ENCODE assay signal across 28 mouse cellular contexts in genomic region chr11:61740500-61740899, GRCm38 (mm10). TPM values are rescaled to one million over a fixed set of nuclear protein-coding genes. Genes with fewer than 3 reads are reported as not detected.
DNase-seq lines count a peak whose midpoint lies in the region; ATAC-seq and TF ChIP-seq lines count a peak whose summit lies in the region.
"Had no signal": no experiment of that assay in that cellular context is flagged by ENCODE, and none has a peak within 500 bp of the region (broad histone marks: within the 10 kb centered on the region; RNA-seq: fewer than 3 reads in every experiment).

No protein-coding gene starts in this region.

- no peak overlapping the region for H3K4me2 ChIP-seq in intestine, postnatal 0 days (replicated peaks; ENCODE audit: low read depth)
- H3K4me2 ChIP-seq in intestine, embryonic 15.5 days (replicated peaks): no peak overlapping the region
- no peak overlapping the region for H3K4me2 ChIP-seq in lung, postnatal 0 days (replicated peaks; ENCODE audit: low read depth, low read length)
- H3K4me2 ChIP-seq in forebrain, embryonic 12.5 days: no peak overlapping the region
- H3K4me2 ChIP-seq: embryonic facial prominence, embryonic 12.5 days; kidney, embryonic 15.5 days; limb, embryonic 12.5 days; liver, embryonic 13.5 days; lung, embryonic 15.5 days had no signal

- no peak for ATAC-seq in intestine, postnatal 0 days
- no peak for ATAC-seq in intestine, embryonic 15.5 days
- ATAC-seq in lung, postnatal 0 days: no peak
- no peak for ATAC-seq in forebrain, embryonic 12.5 days (ENCODE audit: low FRiP score)
- ATAC-seq: activated CD4-positive, CD25-positive, alpha-beta regulatory T cell, adult 4 months; hindbrain, embryonic 16.5 days; intestine, embryonic 16.5 days had no signal

- H3K27me3 ChIP-seq in intestine, postnatal 0 days (replicated peaks; ENCODE audit: control insufficient read depth, insufficient read depth, low read length): no peaks in the 10 kb centered on the region
- no peaks in the 10 kb centered on the region for H3K27me3 ChIP-seq in intestine, embryonic 15.5 days (replicated peaks)
- no peaks in the 10 kb centered on the region for H3K27me3 ChIP-seq in lung, postnatal 0 days (replicated peaks; ENCODE audit: insufficient read depth, low read length)
- no peaks in the 10 kb centered on the region for H3K27me3 ChIP-seq in MEL (ENCODE audit: control insufficient read depth in 1 of 2, insufficient read depth in 2 of 2, low read length in 2 of 2)
- H3K27me3 ChIP-seq in forebrain, embryonic 12.5 days: no peaks in the 10 kb centered on the region
- H3K27me3 ChIP-seq: embryonic facial prominence, embryonic 12.5 days; kidney, embryonic 15.5 days; limb, embryonic 12.5 days; liver, embryonic 13.5 days; lung, embryonic 15.5 days had no signal

- TF ChIP-seq EP300 in lung, postnatal 0 days (IDR thresholded peaks at IDR 0.05): no peak
- no peak for TF ChIP-seq EP300 in MEL (IDR thresholded peaks at IDR 0.05; ENCODE audit: low read depth in 1 of 2, low read length in 2 of 2)

- no peaks in the 10 kb centered on the region for H3K4me1 ChIP-seq in intestine, postnatal 0 days (replicated peaks; ENCODE audit: control insufficient read depth, insufficient read depth, low read length)
- no peaks in the 10 kb centered on the region for H3K4me1 ChIP-seq in intestine, embryonic 15.5 days (replicated peaks)
- H3K4me1 ChIP-seq in lung, postnatal 0 days (ENCODE audit: insufficient read depth, low read depth, low read length): no peaks in the 10 kb centered on the region
- H3K4me1 ChIP-seq in MEL (ENCODE audit: control insufficient read depth in 1 of 2, insufficient read depth in 2 of 2, low read length in 2 of 2): 0 out of 4 replicates have a peak, but pooled peaks cover 0 to 2% of the 10 kb centered on the region in 2 experiments
- 0 out of 2 replicates have a peak, but pooled peaks cover 4% of the 10 kb centered on the region for H3K4me1 ChIP-seq in forebrain, embryonic 12.5 days
- H3K4me1 ChIP-seq: embryonic facial prominence, embryonic 12.5 days; heart, embryonic 10.5 days; kidney, embryonic 15.5 days; limb, embryonic 12.5 days; liver, embryonic 13.5 days; lung, embryonic 15.5 days; midbrain, embryonic 10.5 days had no signal

- no peak for TF ChIP-seq POLR2A in MEL (IDR thresholded peaks at IDR 0.05; ENCODE audit: control insufficient read depth in 1 of 2, insufficient read depth in 1 of 2, low read depth in 1 of 2, low read length in 2 of 2, poor library complexity in 1 of 2)

- H3K4me3 ChIP-seq in intestine, postnatal 0 days (ENCODE audit: low read depth, low read length): no peak overlapping the region
- H3K4me3 ChIP-seq in intestine, embryonic 15.5 days (replicated peaks): no peak overlapping the region
- H3K4me3 ChIP-seq in lung, postnatal 0 days (ENCODE audit: low read depth, low read length): no peak overlapping the region
- no peak overlapping the region for H3K4me3 ChIP-seq in MEL (ENCODE audit: control insufficient read depth in 1 of 2, insufficient read depth in 1 of 2, low read depth in 2 of 2, low read length in 2 of 2)
- H3K4me3 ChIP-seq in forebrain, embryonic 12.5 days (replicated peaks): no peak overlapping the region
- H3K4me3 ChIP-seq: embryonic facial prominence, embryonic 12.5 days; heart, embryonic 10.5 days; hindbrain, embryonic 10.5 days; kidney, embryonic 15.5 days; limb, embryonic 12.5 days; liver, embryonic 13.5 days; lung, embryonic 15.5 days; midbrain, embryonic 10.5 days had no signal

- no peak overlapping the region for H3K27ac ChIP-seq in intestine, postnatal 0 days (ENCODE audit: low read depth, low read length)
- no peak overlapping the region for H3K27ac ChIP-seq in intestine, embryonic 15.5 days
- H3K27ac ChIP-seq in lung, postnatal 0 days (ENCODE audit: low read length): no peak overlapping the region
- H3K27ac ChIP-seq in MEL (ENCODE audit: control insufficient read depth, low read depth, low read length): no peak overlapping the region
- H3K27ac ChIP-seq in forebrain, embryonic 12.5 days: no peak overlapping the region
- H3K27ac ChIP-seq: embryonic facial prominence, embryonic 12.5 days; heart, embryonic 10.5 days; hindbrain, embryonic 10.5 days; kidney, embryonic 15.5 days; limb, embryonic 12.5 days; liver, embryonic 13.5 days; lung, embryonic 15.5 days; macrophage; midbrain, embryonic 10.5 days had no signal

- no peak for DNase-seq in lung, postnatal 0 days (ENCODE audit: low spot score)
- DNase-seq in lung, postnatal 4 days: no peak
- peak; percentile 65 for DNase-seq in MEL (ENCODE audit: low read depth, low spot score)
- DNase-seq in adrenal gland, adult 18-20 months (ENCODE audit: low spot score in 2 of 2): no peak
- DNase-seq: adrenal gland, postnatal 10 days; cerebellum, adult 18-20 months; cerebellum, postnatal 25 days; gastrocnemius, postnatal 36 days; liver, embryonic 13.5 days; right cerebral cortex, postnatal 14 days; thymus, postnatal 14 days had no signal

- H3K9ac ChIP-seq in intestine, postnatal 0 days (ENCODE audit: low read depth, low read length): no peak overlapping the region
- no peak overlapping the region for H3K9ac ChIP-seq in intestine, embryonic 15.5 days
- no peak overlapping the region for H3K9ac ChIP-seq in lung, postnatal 0 days (replicated peaks; ENCODE audit: low read depth)
- H3K9ac ChIP-seq in MEL (ENCODE audit: control insufficient read depth, low read depth, low read length, poor library complexity, severe bottlenecking): no peak overlapping the region
- no peak overlapping the region for H3K9ac ChIP-seq in forebrain, embryonic 12.5 days
- H3K9ac ChIP-seq: embryonic facial prominence, embryonic 12.5 days; kidney, embryonic 15.5 days; limb, embryonic 12.5 days; liver, embryonic 13.5 days; lung, embryonic 15.5 days had no signal

- TF ChIP-seq CTCF in intestine, postnatal 0 days (IDR thresholded peaks at IDR 0.05; ENCODE audit: low read depth): peak; percentile 35
- TF ChIP-seq CTCF in lung, postnatal 0 days (IDR thresholded peaks at IDR 0.05): 0 out of 2 replicates have a peak, but pooled peaks have one; percentile 3
- peak; percentile 46 to 63 (median 56) for TF ChIP-seq CTCF in MEL (IDR thresholded peaks at IDR 0.05 in 2 of 3, conservative IDR thresholded peaks at IDR 0.05 in 1 of 3; ENCODE audit: control insufficient read depth in 1 of 3, insufficient read depth in 1 of 3, low read depth in 2 of 3, low read length in 3 of 3, poor library complexity in 1 of 3, severe bottlenecking in 1 of 3)

- peaks cover 73% of the 10 kb centered on the region for H3K36me3 ChIP-seq in intestine, postnatal 0 days (ENCODE audit: control insufficient read depth, insufficient read depth)
- H3K36me3 ChIP-seq in intestine, embryonic 15.5 days: peaks cover 29% of the 10 kb centered on the region
- peaks cover 9% of the 10 kb centered on the region; the same call in 1 of the 2 replicates for H3K36me3 ChIP-seq in lung, postnatal 0 days (ENCODE audit: insufficient read depth, low read length)
- H3K36me3 ChIP-seq in MEL (ENCODE audit: control insufficient read depth in 1 of 2, insufficient read depth in 2 of 2, low read length in 2 of 2): peaks cover 0 to 10% of the 10 kb centered on the region in 2 experiments; a peak in 2 of 4 replicates
- H3K36me3 ChIP-seq in forebrain, embryonic 12.5 days (replicated peaks): peaks cover 86% of the 10 kb centered on the region

- TF ChIP-seq RAD21 in MEL (IDR thresholded peaks at IDR 0.05; ENCODE audit: low read depth, low read length): peak; percentile 47

- 96% methylated on average over 1 of the region's 1 CpGs for WGBS in intestine, postnatal 0 days
- 93% methylated on average over 1 of the region's 1 CpGs for WGBS in intestine, embryonic 15.5 days
- WGBS in lung, postnatal 0 days: 92% methylated on average over 1 of the region's 1 CpGs
- WGBS in forebrain, embryonic 12.5 days: 92% methylated on average over 1 of the region's 1 CpGs

- no peaks in the 10 kb centered on the region for H3K79me2 ChIP-seq in MEL (ENCODE audit: control insufficient read depth, insufficient read depth, low read length, poor library complexity)

- no peaks in the 10 kb centered on the region for H3K9me3 ChIP-seq in intestine, postnatal 0 days (ENCODE audit: control insufficient read depth)
- no peaks in the 10 kb centered on the region for H3K9me3 ChIP-seq in intestine, embryonic 15.5 days
- no peaks in the 10 kb centered on the region for H3K9me3 ChIP-seq in lung, postnatal 0 days (ENCODE audit: low read length)
- H3K9me3 ChIP-seq in MEL (replicated peaks; ENCODE audit: insufficient read depth, low read length): no peaks in the 10 kb centered on the region
- no peaks in the 10 kb centered on the region for H3K9me3 ChIP-seq in forebrain, embryonic 12.5 days
- H3K9me3 ChIP-seq: embryonic facial prominence, embryonic 12.5 days; heart, embryonic 10.5 days; hindbrain, embryonic 10.5 days; kidney, embryonic 15.5 days; limb, embryonic 12.5 days; liver, embryonic 13.5 days; lung, embryonic 15.5 days; midbrain, embryonic 10.5 days had no signal

RNA-seq across cellular contexts. Expression of gene Slc5a10, which starts 19.9 kb away (rescaled TPM):
- 0.08 and 0.13 TPM in 2 replicates for polyA plus RNA-seq in intestine, postnatal 0 days (2015; fragmentation: Nextera tagmentation; extraction: Ambion mirVana)
- 0.13 TPM in 1 of 2 replicates, not detected in the other for polyA plus RNA-seq in intestine, embryonic 15.5 days (2015; fragmentation: Nextera tagmentation; extraction: Ambion mirVana)
- 0.06 TPM in 1 of 2 replicates, not detected in the other for polyA plus RNA-seq in lung, postnatal 0 days (2015; fragmentation: Nextera tagmentation; extraction: Ambion mirVana)
- not detected in 2 replicates for total RNA-seq in MEL (2012; rRNA removed)
- under 1 TPM in 1 of 2 experiments, not detected in 1; 0.08 TPM for polyA plus RNA-seq in MEL (2012; ENCODE audit: insufficient read depth in 1 of 2, insufficient read length in 2 of 2, low read depth in 1 of 2, low replicate concordance in 2 of 2, missing spikeins in 1 of 2)
- not detected for total RNA-seq in adrenal gland, adult 18-20 months (2021)
- polyA plus RNA-seq in forebrain, embryonic 12.5 days (2016; fragmentation: Nextera tagmentation; extraction: Ambion mirVana): not detected in 2 replicates
- total RNA-seq: gastrocnemius, postnatal 36 days had no signal
- polyA plus RNA-seq: activated CD4-positive, CD25-positive, alpha-beta regulatory T cell, adult 4 months; C2C12; forebrain, embryonic 11.5 days; heart, embryonic 10.5 days; hindbrain, embryonic 10.5 days; hindbrain, embryonic 16.5 days; large intestine, adult 2 months; liver, embryonic 13.5 days; lung, embryonic 15.5 days; macrophage; midbrain, embryonic 10.5 days had no signal

RNA-seq across cellular contexts. Expression of gene Prpsap2, which starts 21.4 kb away (rescaled TPM):
- 15.1 and 16.8 TPM in 2 replicates for polyA plus RNA-seq in intestine, postnatal 0 days (2015; fragmentation: Nextera tagmentation; extraction: Ambion mirVana)
- 27.1 and 27.5 TPM in 2 replicates for polyA plus RNA-seq in intestine, embryonic 15.5 days (2015; fragmentation: Nextera tagmentation; extraction: Ambion mirVana)
- polyA plus RNA-seq in lung, postnatal 0 days (2015; fragmentation: Nextera tagmentation; extraction: Ambion mirVana): 16.0 and 16.4 TPM in 2 replicates
- total RNA-seq in MEL (2012; rRNA removed): 29.0 and 35.1 TPM in 2 replicates
- polyA plus RNA-seq in MEL (2012; ENCODE audit: insufficient read depth in 1 of 2, insufficient read length in 2 of 2, low read depth in 1 of 2, low replicate concordance in 2 of 2, missing spikeins in 1 of 2): 10 to 100 TPM in 1 of 2 experiments, not detected in 1; 30.7 TPM
- 10 to 100 TPM; 25.1 to 27.9 TPM for total RNA-seq in adrenal gland, adult 18-20 months (2021)
- polyA plus RNA-seq in forebrain, embryonic 12.5 days (2016; fragmentation: Nextera tagmentation; extraction: Ambion mirVana): 62.2 and 64.2 TPM in 2 replicates

RNA-seq across cellular contexts. Expression of gene Fam83g, which starts 56.6 kb away (rescaled TPM):
- polyA plus RNA-seq in intestine, postnatal 0 days (2015; fragmentation: Nextera tagmentation; extraction: Ambion mirVana): 20.7 and 21.9 TPM in 2 replicates
- 7.4 and 7.9 TPM in 2 replicates for polyA plus RNA-seq in intestine, embryonic 15.5 days (2015; fragmentation: Nextera tagmentation; extraction: Ambion mirVana)
- 1.7 and 1.9 TPM in 2 replicates for polyA plus RNA-seq in lung, postnatal 0 days (2015; fragmentation: Nextera tagmentation; extraction: Ambion mirVana)
- total RNA-seq in MEL (2012; rRNA removed): 6.2 and 9.7 TPM in 2 replicates
- 1 to 10 TPM in 1 of 2 experiments, not detected in 1; 5.4 TPM for polyA plus RNA-seq in MEL (2012; ENCODE audit: insufficient read depth in 1 of 2, insufficient read length in 2 of 2, low read depth in 1 of 2, low replicate concordance in 2 of 2, missing spikeins in 1 of 2)
- 1 to 10 TPM; 1.2 to 1.6 TPM for total RNA-seq in adrenal gland, adult 18-20 months (2021)
- polyA plus RNA-seq in forebrain, embryonic 12.5 days (2016; fragmentation: Nextera tagmentation; extraction: Ambion mirVana): 0.47 and 0.79 TPM in 2 replicates
- polyA plus RNA-seq: C2C12, macrophage had no signal

Comparison
In these comparisons a context has a peak if more than half of its experiments do, and no peak if none do; other contexts are left out.
1. CTCF ChIP-seq: peak in every context shown above with its lines; median percentile 56 in MEL; 35 in intestine, postnatal 0 days; 3 in lung, postnatal 0 days.